Mouse (Mus musculus) MEL (cell line): ENCODE results near the gene Tmem126b. TPM values are rescaled to one million over a fixed set of nuclear protein-coding genes. Genes with fewer than 3 reads are reported as not detected.

Experiments used
- DNase-seq: peaks from one replicate; pipeline ENCODE4 v3.0.0; 2011; ENCODE audit warnings: low read depth, low spot score
- H3K27ac ChIP-seq: 2 replicates; pipeline ENCODE4 v1.5.1; 2012; ENCODE audit warnings: low read depth, mild to moderate bottlenecking, control low read depth, low read length, moderate library complexity; ENCODE audit not compliant: control insufficient read depth
- H3K27me3 ChIP-seq, 2 experiments: fragments of 150-350 bp in 1 of 2; sonication (generic) in 1 of 2; 2 replicates each; pipeline ENCODE4 v1.6.1; 2012; ENCODE audit warnings: low read length in 2 of 2, mild to moderate bottlenecking in 2 of 2, improper control_type of control experiment in 1 of 2, moderate library complexity in 1 of 2; ENCODE audit not compliant: insufficient read depth in 2 of 2, control insufficient read depth in 1 of 2
- H3K36me3 ChIP-seq, 2 experiments: 2 replicates each; pipeline ENCODE4 v1.6.1; 2012 to 2014; ENCODE audit warnings: low read length in 2 of 2, improper control_type of control experiment in 1 of 2, inconsistent platforms in 1 of 2, mild to moderate bottlenecking in 1 of 2; ENCODE audit not compliant: insufficient read depth in 2 of 2, control insufficient read depth in 1 of 2
- H3K4me1 ChIP-seq, 2 experiments: fragments of 150-350 bp in 1 of 2; sonication (generic) in 1 of 2; 2 replicates each; pipeline ENCODE4 v1.6.1; 2012; ENCODE audit warnings: low read length in 2 of 2, improper control_type of control experiment in 1 of 2, mild to moderate bottlenecking in 1 of 2; ENCODE audit not compliant: insufficient read depth in 2 of 2, control insufficient read depth in 1 of 2
- H3K4me3 ChIP-seq, 2 experiments: fragments of 150-350 bp in 1 of 2; sonication (generic) in 1 of 2; 2 replicates each; pipeline ENCODE4 v1.5.1; 2012; ENCODE audit warnings: low read depth in 2 of 2, low read length in 2 of 2, mild to moderate bottlenecking in 2 of 2, moderate library complexity in 2 of 2, control low read depth in 1 of 2, improper control_type of control experiment in 1 of 2; ENCODE audit not compliant: control insufficient read depth in 1 of 2, insufficient read depth in 1 of 2
- H3K79me2 ChIP-seq: 2 replicates; pipeline ENCODE4 v1.6.1; 2012; ENCODE audit warnings: mild to moderate bottlenecking, low read length, moderate library complexity; ENCODE audit not compliant: control insufficient read depth, poor library complexity, insufficient read depth
- H3K9ac ChIP-seq: 2 replicates; pipeline ENCODE4 v1.6.1; 2012; ENCODE audit warnings: low read depth, mild to moderate bottlenecking, control low read depth, low read length, moderate library complexity; ENCODE audit not compliant: control insufficient read depth, poor library complexity, severe bottlenecking
- H3K9me3 ChIP-seq: fragments of 150-350 bp; sonication (generic); replicated peaks from 2 replicates; pipeline ENCODE4 v1.6.1; 2012; ENCODE audit warnings: mild to moderate bottlenecking, low read length, improper control_type of control experiment, moderate library complexity; ENCODE audit not compliant: insufficient read depth
- BHLHE40 ChIP-seq: IDR thresholded peaks from 2 replicates; pipeline ENCODE4 v1.6.1; 2012; ENCODE audit warnings: low read depth, mild to moderate bottlenecking, inconsistent platforms, low read length, improper control_type of control experiment, borderline replicate concordance
- CTCF ChIP-seq, 3 experiments: IDR thresholded peaks in 2 of 3; conservative IDR thresholded peaks in 1 of 3; 2 replicates each; pipeline ENCODE4 v1.5.1; 2011 to 2012; ENCODE audit warnings: low read length in 3 of 3, low read depth in 2 of 3, mild to moderate bottlenecking in 2 of 3, improper control_type of control experiment in 1 of 3, inconsistent platforms in 1 of 3, mixed read lengths in 1 of 3, moderate library complexity in 1 of 3; ENCODE audit not compliant: control insufficient read depth in 1 of 3, insufficient read depth in 1 of 3, poor library complexity in 1 of 3, severe bottlenecking in 1 of 3
- JUND ChIP-seq: IDR thresholded peaks from 2 replicates; pipeline ENCODE4 v1.6.1; 2011; ENCODE audit warnings: low read depth, mild to moderate bottlenecking, improper control_type of control experiment, low read length
- KAT2A ChIP-seq: conservative IDR thresholded peaks from 2 replicates; pipeline ENCODE4 v1.6.1; 2012; ENCODE audit warnings: low read depth, low read length, improper control_type of control experiment, inconsistent platforms
- NELFE ChIP-seq: IDR thresholded peaks from 2 replicates; pipeline ENCODE4 v1.6.1; 2011; ENCODE audit warnings: low read depth, low read length, improper control_type of control experiment
- RAD21 ChIP-seq: IDR thresholded peaks from 2 replicates; pipeline ENCODE4 v1.6.1; 2011; ENCODE audit warnings: mild to moderate bottlenecking, low read depth, low read length, improper control_type of control experiment
- RCOR1 ChIP-seq: IDR thresholded peaks from 2 replicates; pipeline ENCODE4 v1.6.1; 2012; ENCODE audit warnings: low read depth, mild to moderate bottlenecking, inconsistent platforms, low read length, improper control_type of control experiment
- SMC3 ChIP-seq: IDR thresholded peaks from 2 replicates; pipeline ENCODE4 v1.6.1; 2011; ENCODE audit warnings: low read depth, low read length, improper control_type of control experiment
- TCF12 ChIP-seq: IDR thresholded peaks from 2 replicates; pipeline ENCODE4 v1.6.1; 2014; ENCODE audit warnings: low read depth, mild to moderate bottlenecking, inconsistent platforms, low read length, improper control_type of control experiment, moderate library complexity
- UBTF ChIP-seq: IDR thresholded peaks from 2 replicates; pipeline ENCODE4 v1.6.1; 2012; ENCODE audit warnings: low read depth, mild to moderate bottlenecking, inconsistent platforms, low read length, improper control_type of control experiment, moderate library complexity, borderline replicate concordance; ENCODE audit not compliant: insufficient read depth
- ZC3H11A ChIP-seq: IDR thresholded peaks from 2 replicates; pipeline ENCODE4 v1.6.1; 2012; ENCODE audit warnings: low read depth, mild to moderate bottlenecking, inconsistent platforms, low read length, improper control_type of control experiment
- ZNF384 ChIP-seq: IDR thresholded peaks from 2 replicates; pipeline ENCODE4 v1.6.1; 2012; ENCODE audit warnings: low read depth, mild to moderate bottlenecking, inconsistent platforms, low read length, improper control_type of control experiment
- polyA plus RNA-seq, 2 experiments: library from polyadenylated mRNA; stranded (reverse) in 1 of 2; unstranded in 1 of 2; fragments of >175 nt in 1 of 2; fragments of >200 nt in 1 of 2; gene quantifications; 2 replicates each; pipeline versions ENCODE4 v1.2.1 to v1.2.4; 2012; ENCODE audit warnings: low replicate concordance in 2 of 2, low read depth in 1 of 2; ENCODE audit not compliant: insufficient read length in 2 of 2, insufficient read depth in 1 of 2, missing spikeins in 1 of 2
- total RNA-seq: library from RNA; depleted of rRNA; stranded (reverse); fragments of 300-350 nt; gene quantifications from 2 replicates; pipeline ENCODE4 v1.2.3, GENCODE M21; 2012

The Tmem126b gene
- total and polyA plus RNA-seq, 3 experiments: 7.9 to 8.1 TPM; not detected in 1

GRCm38 (mm10) chr7:90475793-90476312 is at the start of gene Tmem126b (continued):
- no peak for TF ChIP-seq UBTF
- TF ChIP-seq BHLHE40: peak; percentile 89; the same call in 1 of the 2 replicates
- no peak for TF ChIP-seq KAT2A

- no peak overlapping the region for H3K9ac ChIP-seq
- H3K79me2 ChIP-seq: no peaks in the 10 kb centered on the region
- H3K4me1 ChIP-seq: no peaks in the 10 kb centered on the region
- peaks cover 0 to 1% of the 10 kb centered on the region in 2 experiments; a peak in 2 of 4 replicates for H3K27me3 ChIP-seq
- no peak for DNase-seq
- no peak overlapping the region for H3K27ac ChIP-seq
- TF ChIP-seq NELFE (no peak), TCF12 (no peak), RAD21 (peak; percentile 6; the same call in 1 of the 2 replicates), CTCF (IDR thresholded peaks at IDR 0.05 in 2 of 3, conservative IDR thresholded peaks at IDR 0.05 in 1 of 3; ENCODE audit: control insufficient read depth in 1 of 3, insufficient read depth in 1 of 3, low read depth in 2 of 3, low read length in 3 of 3, poor library complexity in 1 of 3, severe bottlenecking in 1 of 3) (peak in 1 of 3 experiments; percentile 10; a peak in 1 of 6 replicates), RCOR1 (no peak)
- H3K4me3 ChIP-seq: no peak overlapping the region
- no peaks in the 10 kb centered on the region for H3K36me3 ChIP-seq
- no peaks in the 10 kb centered on the region for H3K9me3 ChIP-seq
These were observed 36.5 kb upstream of the Tmem126b start for GRCm38 (mm10) chr7:90512293-90512692.

GRCm38 (mm10) chr7:90508124-90508523 is 32.3 kb upstream of the Tmem126b start:
- Histone ChIP-seq H3K4me3 (no peak overlapping the region), H3K9ac (no peak overlapping the region), H3K27ac (no peak overlapping the region), H3K36me3 (no peaks in the 10 kb centered on the region), H3K9me3 (no peaks in the 10 kb centered on the region), H3K79me2 (no peaks in the 10 kb centered on the region), H3K4me1 (no peaks in the 10 kb centered on the region), H3K27me3 (peaks cover 0 to 1% of the 10 kb centered on the region in 2 experiments; a peak in 2 of 4 replicates)
- TF ChIP-seq SMC3: peak; percentile 25; the same call in 1 of the 2 replicates
- TF ChIP-seq CTCF (IDR thresholded peaks at IDR 0.05 in 2 of 3, conservative IDR thresholded peaks at IDR 0.05 in 1 of 3; ENCODE audit: control insufficient read depth in 1 of 3, insufficient read depth in 1 of 3, low read depth in 2 of 3, low read length in 3 of 3, poor library complexity in 1 of 3, severe bottlenecking in 1 of 3): peak in 1 of 3 experiments; percentile 33; a peak in 2 of 6 replicates
- TF ChIP-seq RAD21: peak; percentile 58
- 0 out of 2 replicates have a peak, but pooled peaks have one; percentile 25 for TF ChIP-seq ZC3H11A
- no peak for TF ChIP-seq ZNF384
- TF ChIP-seq JUND: no peak
- no peak for DNase-seq
